Mouse (Mus musculus): ENCODE data around the gene Tnfrsf13b.
"Not testable (repeated sequence)": the region's sequence is repeated elsewhere in the genome, so short reads cannot be mapped to it uniquely, and the experiment has no call there.

Gene Tnfrsf13b

GRCm38 (mm10) chr11:61127421-61128055, 983 bp downstream of the Tnfrsf13b start:
- no peak for DNase-seq (ENCODE audit: low spot score)

- no peak for DNase-seq (ENCODE audit: low spot score)
Measured at GRCm38 (mm10) chr11:61129305-61129704, 2.8 kb downstream of the Tnfrsf13b start.

- DNase-seq (ENCODE audit: low spot score), result not testable (repeated sequence)
Measured at GRCm38 (mm10) chr11:61130646-61131045, 4.1 kb downstream of the Tnfrsf13b start.

GRCm38 (mm10) chr11:61132943-61133342, 6.4 kb downstream of the Tnfrsf13b start:
- DNase-seq (ENCODE audit: low spot score), result no peak

- no peak for DNase-seq (ENCODE audit: low spot score)
Measured at GRCm38 (mm10) chr11:61141693-61142092, 15.1 kb downstream of the Tnfrsf13b start.

- no peak for DNase-seq (ENCODE audit: low spot score)
Measured at GRCm38 (mm10) chr11:61142262-61142661, 15.7 kb downstream of the Tnfrsf13b start.

- no peak for DNase-seq (ENCODE audit: low spot score)
Measured at GRCm38 (mm10) chr11:61142941-61143530, 16.5 kb downstream of the Tnfrsf13b start.

- DNase-seq (ENCODE audit: low spot score), result no peak
Measured at GRCm38 (mm10) chr11:61143564-61144469, 17.3 kb downstream of the Tnfrsf13b start.

- no peak for DNase-seq (ENCODE audit: low spot score)
Measured at GRCm38 (mm10) chr11:61145551-61145950, 19.0 kb downstream of the Tnfrsf13b start.

- no peak for DNase-seq (ENCODE audit: low spot score)
Measured at GRCm38 (mm10) chr11:61146645-61147299, 20.2 kb downstream of the Tnfrsf13b start.

GRCm38 (mm10) chr11:61147300-61147683, 20.7 kb downstream of the Tnfrsf13b start:
- DNase-seq (ENCODE audit: low spot score), result no peak

GRCm38 (mm10) chr11:61150233-61151001, 23.9 kb downstream of the Tnfrsf13b start:
- DNase-seq (ENCODE audit: low spot score), result no peak

- DNase-seq (ENCODE audit: low spot score), result peak; percentile 25
Measured at GRCm38 (mm10) chr11:61155727-61156126, 29.2 kb downstream of the Tnfrsf13b start.

GRCm38 (mm10) chr11:61158141-61158540, 31.6 kb downstream of the Tnfrsf13b start:
- DNase-seq (ENCODE audit: low spot score), result no peak

- no peak for DNase-seq (ENCODE audit: low spot score)
Measured at GRCm38 (mm10) chr11:61159796-61160732, 33.5 kb downstream of the Tnfrsf13b start.

GRCm38 (mm10) chr11:61161121-61161520, 34.6 kb downstream of the Tnfrsf13b start:
- no peak for DNase-seq (ENCODE audit: low spot score)

GRCm38 (mm10) chr11:61162776-61163175, 36.2 kb downstream of the Tnfrsf13b start:
- DNase-seq (ENCODE audit: low spot score), result no peak

GRCm38 (mm10) chr11:61163341-61163740, 36.8 kb downstream of the Tnfrsf13b start:
- no peak for DNase-seq (ENCODE audit: low spot score)

GRCm38 (mm10) chr11:61164366-61164765, 37.8 kb downstream of the Tnfrsf13b start:
- DNase-seq (ENCODE audit: low spot score), result no peak

GRCm38 (mm10) chr11:61164881-61165280, 38.3 kb downstream of the Tnfrsf13b start:
- DNase-seq (ENCODE audit: low spot score), result no peak

Measured in ovary, postnatal 14 days (tissue).